In genomic region chr2:130274149-130274861, GRCm38 (mm10) we compare ENCODE assay signal across 8 mouse cellular contexts. TPM values are rescaled to one million over a fixed set of nuclear protein-coding genes. Genes with fewer than 3 reads are reported as not detected.
DNase-seq lines count a peak whose midpoint lies in the region; ATAC-seq and TF ChIP-seq lines count a peak whose summit lies in the region.

Gene Nop56, plus strand, starts transcription at chr2:130274430.

- DNase-seq in G1E (ENCODE audit: low spot score): peak; percentile 95
- DNase-seq in cerebellum, adult 18-20 months: peak; percentile 98 to 100
- peak; percentile 99 to 100 for DNase-seq in heart, postnatal 36 days
- DNase-seq in layer of hippocampus, adult 2 months (ENCODE audit: low spot score in 2 of 2): peak; percentile 99 to 100
- DNase-seq in lung, embryonic 14.5 days: peak; percentile 99
- DNase-seq in thymus, adult 2 months: peak; percentile 99

- under 1% methylated on average over 68 of the region's 68 CpGs for WGBS in forebrain, embryonic 16.5 days
- under 1% methylated on average over 68 of the region's 68 CpGs for WGBS in lung, embryonic 14.5 days
- under 1% methylated on average over 68 of the region's 68 CpGs for WGBS in olfactory bulb, adult 2 months
- under 1% methylated on average over 68 of the region's 68 CpGs for WGBS in thymus, adult 2 months

- no peak for TF ChIP-seq CTCF in G1E (IDR thresholded peaks at IDR 0.05; ENCODE audit: low read depth, low read length)
- TF ChIP-seq CTCF in layer of hippocampus, adult 2 months (conservative IDR thresholded peaks at IDR 0.05): peak; percentile 62
- TF ChIP-seq CTCF in lung, embryonic 14.5 days (IDR thresholded peaks at IDR 0.05; ENCODE audit: low read depth): no peak
- TF ChIP-seq CTCF in olfactory bulb, adult 2 months (IDR thresholded peaks at IDR 0.05; ENCODE audit: insufficient read depth, low read depth, low read length): no peak
- TF ChIP-seq CTCF in thymus, adult 2 months (IDR thresholded peaks at IDR 0.05; ENCODE audit: borderline replicate concordance, control insufficient read depth, extremely low read depth, insufficient read depth, low read length, poor library complexity): no peak

- H3K4me1 ChIP-seq in G1E (ENCODE audit: insufficient read depth, low read depth, low read length): peaks cover 37% of the 10 kb centered on the region
- peaks cover 23% of the 10 kb centered on the region for H3K4me1 ChIP-seq in forebrain, embryonic 16.5 days (replicated peaks; ENCODE audit: control insufficient read depth, insufficient read depth, low read length)
- H3K4me1 ChIP-seq in lung, embryonic 14.5 days (ENCODE audit: insufficient read depth): peaks cover 10% of the 10 kb centered on the region; the same call in 1 of the 2 replicates
- H3K4me1 ChIP-seq in olfactory bulb, adult 2 months (ENCODE audit: control insufficient read depth, insufficient read depth, low read length): no peaks in the 10 kb centered on the region; the same call in none of the 2 replicates
- peaks cover 7% of the 10 kb centered on the region; the same call in 1 of the 2 replicates for H3K4me1 ChIP-seq in thymus, adult 2 months (replicated peaks; ENCODE audit: control insufficient read depth, insufficient read depth, low read length)

- peak within 1 kb of the TSS; percentile 92 for H3K9ac ChIP-seq in forebrain, embryonic 16.5 days (replicated peaks; ENCODE audit: low read depth, low read length)
- peak within 1 kb of the TSS; percentile 89 for H3K9ac ChIP-seq in lung, embryonic 14.5 days

- H3K27me3 ChIP-seq in G1E (ENCODE audit: insufficient read depth, low read length): no peaks in the 10 kb centered on the region
- no peaks in the 10 kb centered on the region for H3K27me3 ChIP-seq in forebrain, embryonic 16.5 days (replicated peaks; ENCODE audit: control insufficient read depth, insufficient read depth, low read length)
- H3K27me3 ChIP-seq in lung, embryonic 14.5 days (ENCODE audit: insufficient read depth, low read length): no peaks in the 10 kb centered on the region
- H3K27me3 ChIP-seq in thymus, adult 2 months (ENCODE audit: control insufficient read depth, insufficient read depth, low read length): no peaks in the 10 kb centered on the region

- no peaks in the 10 kb centered on the region for H3K9me3 ChIP-seq in G1E (replicated peaks)
- no peaks in the 10 kb centered on the region for H3K9me3 ChIP-seq in forebrain, embryonic 16.5 days (ENCODE audit: control insufficient read depth, low read length)
- H3K9me3 ChIP-seq in lung, embryonic 14.5 days (ENCODE audit: low read depth, low read length): no peaks in the 10 kb centered on the region

- peak; percentile 82 for ATAC-seq in G1E (ENCODE audit: extremely low read depth, insufficient number of reproducible peaks, low FRiP score, poor library complexity, severe bottlenecking)
- ATAC-seq in forebrain, embryonic 16.5 days: peak; percentile 98
- peak; percentile 98 for ATAC-seq in lung, embryonic 14.5 days (ENCODE audit: insufficient read depth)

- peak within 1 kb of the TSS; percentile 96 for H3K27ac ChIP-seq in forebrain, embryonic 16.5 days (ENCODE audit: low read length)
- H3K27ac ChIP-seq in layer of hippocampus, adult 2 months: peak within 1 kb of the TSS; percentile 98
- H3K27ac ChIP-seq in lung, embryonic 14.5 days (ENCODE audit: low read depth): peak within 1 kb of the TSS; percentile 94
- H3K27ac ChIP-seq in olfactory bulb, adult 2 months (ENCODE audit: insufficient read depth, low read depth, low read length): peak within 1 kb of the TSS; percentile 55
- H3K27ac ChIP-seq in thymus, adult 2 months (ENCODE audit: control insufficient read depth, insufficient read depth, low read length): peak within 1 kb of the TSS; percentile 59

- peaks cover 48% of the 10 kb centered on the region for H3K36me3 ChIP-seq in G1E (replicated peaks)
- H3K36me3 ChIP-seq in forebrain, embryonic 16.5 days (ENCODE audit: control insufficient read depth, insufficient read depth): peaks cover 27% of the 10 kb centered on the region
- H3K36me3 ChIP-seq in lung, embryonic 14.5 days (ENCODE audit: insufficient read depth): peaks cover 42% of the 10 kb centered on the region
- peaks cover 28% of the 10 kb centered on the region for H3K36me3 ChIP-seq in thymus, adult 2 months (ENCODE audit: control insufficient read depth, insufficient read depth, low read length)

- intact Hi-C loops in heart, postnatal 36 days (cut with DNase I): loop anchor here (1.0 to 10.0 kb wide), 2 partner anchors 96 to 990 kb away; partner anchors contain the start of gene Pank2

- H3K4me3 ChIP-seq in G1E (ENCODE audit: low read depth, low read length): peak within 1 kb of the TSS; percentile 84
- peak within 1 kb of the TSS; percentile 99 for H3K4me3 ChIP-seq in forebrain, embryonic 16.5 days (replicated peaks; ENCODE audit: low read length)
- peak within 1 kb of the TSS; percentile 99 for H3K4me3 ChIP-seq in layer of hippocampus, adult 2 months
- H3K4me3 ChIP-seq in lung, embryonic 14.5 days (ENCODE audit: low read depth, low read length): peak within 1 kb of the TSS; percentile 88
- peak within 1 kb of the TSS; percentile 75 for H3K4me3 ChIP-seq in olfactory bulb, adult 2 months (ENCODE audit: insufficient read depth, low read depth, low read length)
- H3K4me3 ChIP-seq in thymus, adult 2 months (ENCODE audit: control insufficient read depth, insufficient read depth, low read length): peak within 1 kb of the TSS; percentile 73

- H3K4me2 ChIP-seq in forebrain, embryonic 16.5 days (ENCODE audit: low read length): peak within 1 kb of the TSS; percentile 84
- peak within 1 kb of the TSS; percentile 77 for H3K4me2 ChIP-seq in lung, embryonic 14.5 days

- TF ChIP-seq POLR2A in olfactory bulb, adult 2 months (IDR thresholded peaks at IDR 0.05; ENCODE audit: insufficient read depth, low read depth, low read length): peak; percentile 99
- TF ChIP-seq POLR2A in thymus, adult 2 months (IDR thresholded peaks at IDR 0.05; ENCODE audit: control insufficient read depth, extremely low read depth, insufficient read depth, low read length, poor library complexity): peak; percentile 100

RNA-seq across cellular contexts. Expression of gene Nop56, which starts in this region (rescaled TPM):
- total RNA-seq in G1E (2014; fragmentation: Nextera tagmentation): 673 and 768 TPM in 2 replicates
- total RNA-seq in G1E (2017): 325 and 381 TPM in 2 replicates
- 92.9 and 102 TPM in 2 replicates for polyA plus RNA-seq in G1E (2012)
- polyA plus RNA-seq in forebrain, embryonic 16.5 days (2015; fragmentation: Nextera tagmentation; extraction: Ambion mirVana): 287 and 297 TPM in 2 replicates
- 10 to 100 TPM; 31.6 to 36.7 TPM for total RNA-seq in heart, postnatal 36 days (2021)
- 100 to 1,000 TPM; 146 to 167 TPM for total RNA-seq in layer of hippocampus, adult 2 months (2021)
- polyA plus RNA-seq in lung, embryonic 14.5 days (2014; fragmentation: Nextera tagmentation; extraction: Ambion mirVana): 303 and 318 TPM in 2 replicates
- polyA plus RNA-seq in olfactory bulb, adult 2 months (2012; ENCODE audit: insufficient read depth, insufficient read length, low replicate concordance, missing spikeins): 362 TPM in 1 of 2 replicates, not detected in the other
- polyA plus RNA-seq in thymus, adult 2 months (2012; rRNA removed): 214 and 223 TPM in 2 replicates

Comparison
In these comparisons a context has a peak if more than half of its experiments do, and no peak if none do; other contexts are left out.
1. Peak in every context shown above with its lines: DNase-seq, ATAC-seq, H3K4me3 ChIP-seq and H3K27ac ChIP-seq.